Mouse (Mus musculus): ENCODE results near the gene Olfr675.
"Not testable (repeated sequence)": the region's sequence is repeated elsewhere in the genome, so short reads cannot be mapped to it uniquely, and the experiment has no call there.

Gene Olfr675

DNA sequence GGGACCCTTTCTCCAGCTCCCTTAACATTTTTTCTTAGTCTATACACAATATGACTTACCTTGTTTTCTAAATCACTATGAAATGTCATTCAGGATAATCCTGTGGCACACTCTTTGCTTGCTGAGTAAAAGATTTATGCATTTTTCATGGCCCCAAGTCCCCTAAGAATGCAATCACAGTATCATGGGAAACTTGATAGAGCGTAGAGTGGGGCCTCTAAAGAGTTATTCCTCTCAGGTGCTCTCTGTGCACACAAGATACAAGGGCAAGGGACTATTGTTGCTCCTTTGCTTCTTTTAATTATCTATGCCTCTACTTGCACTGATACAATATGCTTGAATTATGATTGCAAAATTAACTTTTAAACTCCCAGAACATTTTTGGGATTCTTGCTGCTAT is at the start of gene Olfr675:
TSS of gene Olfr675 (minus strand) at position 101 of the 400 bp plus-strand sequence.
- no peak for DNase-seq (ENCODE audit: low spot score in 2 of 2)

DNA sequence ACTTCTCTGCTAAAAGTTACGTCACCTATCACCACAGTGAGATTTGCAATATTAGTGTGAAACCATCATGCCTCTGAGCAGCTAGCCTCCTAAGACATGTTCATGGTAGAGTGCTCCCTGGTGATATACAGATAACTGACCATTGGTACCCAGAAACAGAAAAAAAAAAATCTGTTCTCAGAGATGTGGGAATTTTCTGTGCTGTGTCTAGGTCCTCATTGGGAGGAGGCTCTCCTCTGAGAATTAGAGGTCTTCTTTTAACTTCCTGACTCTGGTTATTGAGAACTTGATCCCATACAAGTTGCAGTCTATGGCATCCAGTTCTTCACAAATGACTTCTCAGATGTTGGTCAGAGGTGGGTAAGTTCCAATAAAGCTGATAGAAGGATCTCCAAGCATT is 35.9 kb upstream of the Olfr675 start, which contains the start of gene Olfr678:
TSS of gene Olfr678 (plus strand) at position 301 of the 400 bp plus-strand sequence.
- DNase-seq (ENCODE audit: low spot score in 2 of 2), result no peak

DNA sequence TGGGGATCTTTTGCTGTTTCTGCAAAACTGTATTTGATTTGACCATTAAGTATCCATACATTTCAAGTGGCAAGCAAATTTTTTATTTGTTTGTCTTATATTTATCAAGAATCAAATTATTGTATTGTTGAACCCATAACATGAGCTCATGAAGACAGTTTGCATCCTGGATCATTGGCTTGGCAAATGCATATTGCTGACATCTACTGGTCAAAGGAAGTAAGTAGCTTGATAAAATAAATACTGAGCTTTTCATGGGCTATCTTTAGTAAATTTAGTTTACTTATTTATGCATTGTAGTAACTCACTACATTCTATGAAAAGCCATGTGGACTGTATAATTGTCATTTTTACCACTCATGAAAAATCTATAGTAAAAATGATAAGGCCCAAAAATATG is 30.7 kb upstream of the Olfr675 start:
- DNase-seq (ENCODE audit: low spot score in 2 of 2), result no peak

DNA sequence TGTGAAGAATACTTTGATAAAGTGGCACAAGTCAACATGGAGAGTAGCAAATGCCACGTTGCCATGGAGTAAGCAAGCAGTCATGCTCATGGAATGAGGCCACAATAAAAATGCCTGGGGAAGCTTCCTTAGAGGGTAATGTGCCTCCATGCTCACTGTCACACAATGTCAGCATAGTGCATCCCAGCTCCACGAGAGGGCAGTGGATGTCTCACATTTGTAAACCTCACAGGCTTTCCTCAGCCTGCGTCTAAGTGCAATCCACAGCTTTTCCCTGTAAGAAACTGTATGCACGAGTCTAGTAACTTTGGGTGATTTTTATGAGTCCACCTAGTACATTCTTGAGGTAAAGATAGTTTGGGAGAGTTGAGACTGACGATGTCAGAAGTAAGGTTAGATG is 5.6 kb upstream of the Olfr675 start:
- DNase-seq (ENCODE audit: low spot score in 2 of 2), result not testable (repeated sequence)

DNA sequence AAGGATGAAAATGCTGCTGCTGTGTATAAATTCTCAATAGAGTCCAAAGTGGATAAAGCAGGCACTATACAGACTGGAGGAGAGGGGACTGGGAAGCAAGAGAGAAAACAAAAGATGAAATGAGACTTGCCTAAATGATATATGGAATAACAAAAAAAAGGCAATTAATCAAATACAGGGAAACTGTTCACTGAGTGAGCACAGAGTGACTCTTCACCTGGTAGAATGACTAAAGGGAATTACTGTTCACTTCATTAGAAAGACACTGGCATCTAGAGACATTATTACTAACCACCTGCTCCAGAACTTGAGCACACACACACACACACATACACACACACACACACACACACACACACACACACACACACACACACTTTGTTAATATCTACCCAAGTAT is 4.1 kb upstream of the Olfr675 start, which contains the start of gene Olfr676:
TSS of gene Olfr676 (plus strand) at position 301 of the 400 bp plus-strand sequence.
- no peak for DNase-seq (ENCODE audit: low spot score in 2 of 2)

DNA sequence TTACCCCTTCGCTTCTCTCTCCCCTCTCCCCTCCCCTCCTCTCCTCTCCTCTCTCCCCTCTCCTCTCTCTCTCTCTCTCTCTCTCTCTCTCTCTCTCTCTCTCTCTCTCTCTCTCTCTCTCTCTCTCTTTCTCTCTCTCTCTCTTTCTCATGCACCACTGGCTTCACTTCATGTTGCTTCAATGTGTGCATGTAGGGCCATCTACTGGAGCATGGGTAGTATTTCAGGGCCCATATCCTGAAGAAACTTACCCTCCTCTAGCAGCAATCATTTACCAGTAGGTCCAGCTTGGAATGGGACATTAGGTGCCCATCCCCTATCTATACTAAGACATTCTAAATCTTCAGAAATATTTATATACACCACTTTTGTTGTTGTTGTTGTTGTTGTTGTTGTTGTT is 5.7 kb downstream of the Olfr675 start:
- no peak for DNase-seq (ENCODE audit: low spot score in 2 of 2)

DNA sequence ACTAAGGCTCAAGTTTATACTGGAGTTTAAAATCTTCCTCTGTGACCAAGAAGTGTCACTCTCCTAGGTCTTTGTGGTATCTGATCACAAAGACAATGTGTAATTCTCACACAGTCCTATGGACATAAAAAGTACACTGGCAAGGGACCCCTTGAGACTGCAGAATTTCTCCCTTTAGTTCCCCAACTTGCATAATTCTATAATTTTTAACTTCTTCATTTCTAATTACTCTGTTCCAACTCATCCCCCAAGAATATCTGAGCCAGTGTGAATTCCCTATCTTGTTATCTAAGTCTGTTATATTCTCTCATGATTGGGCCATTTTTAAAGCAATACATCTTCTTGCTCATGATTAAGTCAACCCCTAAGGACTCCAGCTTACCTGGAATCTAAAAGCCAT is 26.3 kb downstream of the Olfr675 start, which contains the start of gene Olfr672:
TSS of gene Olfr672 (minus strand) at position 101 of the 400 bp plus-strand sequence.
- no peak for DNase-seq (ENCODE audit: low spot score in 2 of 2)

DNA sequence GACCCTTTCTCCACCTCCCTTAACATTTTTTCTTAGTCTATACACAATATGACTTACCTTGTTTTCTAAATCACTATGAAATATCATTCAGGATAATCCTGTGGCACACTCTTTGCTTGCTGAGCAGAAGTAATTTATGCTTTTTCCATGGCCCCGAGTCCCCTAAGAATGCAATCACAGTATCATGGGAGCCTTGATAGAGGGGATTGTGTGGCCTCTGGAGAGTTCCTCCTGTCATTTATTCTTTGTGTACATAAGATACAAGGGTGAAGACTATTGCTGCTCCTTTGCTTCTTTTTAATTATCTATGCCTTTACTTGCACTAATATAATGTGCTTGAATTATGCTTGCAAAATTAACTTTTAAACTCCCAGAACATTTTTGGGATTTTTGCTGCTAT is 49.2 kb downstream of the Olfr675 start, which contains the start of gene Olfr671:
TSS of gene Olfr671 (minus strand) at position 101 of the 400 bp plus-strand sequence.
- no peak for DNase-seq (ENCODE audit: low spot score in 2 of 2)

DNA sequence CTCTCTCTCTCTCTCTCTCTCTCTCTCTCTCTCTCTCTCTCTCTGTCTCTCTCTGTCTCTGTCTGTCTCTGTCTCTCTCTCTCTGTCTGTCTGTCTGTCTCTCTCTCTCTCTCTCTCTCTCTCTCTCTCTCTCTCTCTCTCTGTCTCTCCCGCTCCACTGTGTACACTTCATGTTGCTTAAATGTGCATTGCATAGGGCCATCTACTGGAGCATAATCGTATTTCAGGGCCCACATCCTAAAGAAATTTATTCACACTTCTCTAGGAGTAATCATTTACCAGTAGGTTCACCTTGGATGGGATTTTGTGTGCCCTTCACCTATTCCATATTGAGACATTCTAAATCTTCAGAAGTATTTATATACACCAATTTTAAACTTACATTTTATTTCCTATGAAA is 55.8 kb downstream of the Olfr675 start:
- not testable (repeated sequence) for DNase-seq (ENCODE audit: low spot score in 2 of 2)
